In genomic region chr2:32362817-32363340, GRCm38 (mm10) we compare ENCODE assay signal across 8 mouse cellular contexts. TPM values are rescaled to one million over a fixed set of nuclear protein-coding genes. Genes with fewer than 3 reads are reported as not detected.
DNase-seq lines count a peak whose midpoint lies in the region; ATAC-seq and TF ChIP-seq lines count a peak whose summit lies in the region.

No protein-coding gene starts in this region.

- TF ChIP-seq CTCF in heart, postnatal 0 days (IDR thresholded peaks at IDR 0.05; ENCODE audit: low read depth) = peak; percentile 77
- peak; percentile 89 for TF ChIP-seq CTCF in testis, adult 2 months (IDR thresholded peaks at IDR 0.05; ENCODE audit: control insufficient read depth, insufficient read depth, insufficient replicate concordance, low read depth, low read length)

- H3K4me1 ChIP-seq in forebrain, embryonic 11.5 days (replicated peaks; ENCODE audit: control insufficient read depth, insufficient read depth, low read length) = peaks cover 5% of the 10 kb centered on the region
- H3K4me1 ChIP-seq in heart, postnatal 0 days (ENCODE audit: control insufficient read depth, insufficient read depth) = peaks cover 5% of the 10 kb centered on the region
- H3K4me1 ChIP-seq in neural tube, embryonic 14.5 days (ENCODE audit: control insufficient read depth, insufficient read depth, low read length) = peaks cover 15% of the 10 kb centered on the region
- peaks cover 22% of the 10 kb centered on the region for H3K4me1 ChIP-seq in testis, adult 2 months (ENCODE audit: control insufficient read depth, insufficient read depth, low read length)

- 0 out of 2 replicates have a peak, but pooled peaks have one; percentile 47 for TF ChIP-seq EP300 in heart, postnatal 0 days (IDR thresholded peaks at IDR 0.05; ENCODE audit: low read depth)

- ATAC-seq in forebrain, embryonic 11.5 days (replicated peaks; ENCODE audit: low FRiP score) = peak; percentile 87
- peak; percentile 85 for ATAC-seq in heart, postnatal 0 days (ENCODE audit: insufficient read depth, low read depth)
- peak; percentile 87 for ATAC-seq in neural tube, embryonic 14.5 days (ENCODE audit: low read depth)

- H3K9me3 ChIP-seq in forebrain, embryonic 11.5 days (ENCODE audit: control insufficient read depth, low read length) = no peaks in the 10 kb centered on the region
- H3K9me3 ChIP-seq in heart, postnatal 0 days (replicated peaks; ENCODE audit: control insufficient read depth, low read length) = no peaks in the 10 kb centered on the region
- H3K9me3 ChIP-seq in neural tube, embryonic 14.5 days (ENCODE audit: control insufficient read depth, low read length) = no peaks in the 10 kb centered on the region

- H3K36me3 ChIP-seq in forebrain, embryonic 11.5 days (ENCODE audit: control insufficient read depth, insufficient read depth, low read length) = no peaks in the 10 kb centered on the region; the same call in 1 of the 2 replicates
- peaks cover 31% of the 10 kb centered on the region for H3K36me3 ChIP-seq in heart, postnatal 0 days (replicated peaks; ENCODE audit: control insufficient read depth, insufficient read depth, low read length)
- H3K36me3 ChIP-seq in neural tube, embryonic 14.5 days (ENCODE audit: control insufficient read depth, insufficient read depth, low read length) = peaks cover 8% of the 10 kb centered on the region; the same call in 1 of the 2 replicates
- peaks cover 3% of the 10 kb centered on the region; the same call in 1 of the 2 replicates for H3K36me3 ChIP-seq in testis, adult 2 months (ENCODE audit: control insufficient read depth, insufficient read depth, low read length)

- H3K27ac ChIP-seq in forebrain, embryonic 11.5 days (ENCODE audit: low read depth, low read length) = peak overlapping the region; percentile 75
- peak overlapping the region; percentile 84 for H3K27ac ChIP-seq in heart, postnatal 0 days (ENCODE audit: low read depth)
- peak overlapping the region; percentile 78 for H3K27ac ChIP-seq in neural tube, embryonic 14.5 days (ENCODE audit: low read depth, low read length)
- peak overlapping the region; percentile 63 for H3K27ac ChIP-seq in testis, adult 2 months (ENCODE audit: control insufficient read depth, insufficient read depth, low read depth, low read length)

- peak overlapping the region; percentile 93 for H3K9ac ChIP-seq in forebrain, embryonic 11.5 days (ENCODE audit: low read length)
- H3K9ac ChIP-seq in heart, postnatal 0 days (replicated peaks; ENCODE audit: low read depth, low read length) = peak overlapping the region; percentile 72
- peak overlapping the region; percentile 88 for H3K9ac ChIP-seq in neural tube, embryonic 14.5 days (replicated peaks; ENCODE audit: low read depth, low read length)

- DNase-seq in CD8-positive naive resting alpha-beta T cell, adult 2 months (ENCODE audit: low read depth in 2 of 2, low spot score in 2 of 2) = peak; percentile 79 to 80
- peak; percentile 76 for DNase-seq in c-Kit-positive CD71-negative TER-119-negative erythroid progenitor cells, embryonic 14.5 days (ENCODE audit: low read depth)
- DNase-seq in forebrain, embryonic 11.5 days (ENCODE audit: low spot score) = peak; percentile 95
- DNase-seq in heart, postnatal 0 days (ENCODE audit: low spot score) = peak; percentile 84
- DNase-seq in kidney, postnatal 4 days = peak; percentile 93 to 95
- peak; percentile 94 to 96 for DNase-seq in lung, adult 18-20 months

- H3K27me3 ChIP-seq in forebrain, embryonic 11.5 days (ENCODE audit: control insufficient read depth, insufficient read depth, low read length) = peaks cover 5% of the 10 kb centered on the region
- H3K27me3 ChIP-seq in heart, postnatal 0 days (ENCODE audit: control insufficient read depth, insufficient read depth, low read length) = no peaks in the 10 kb centered on the region
- no peaks in the 10 kb centered on the region for H3K27me3 ChIP-seq in neural tube, embryonic 14.5 days (ENCODE audit: control insufficient read depth, insufficient read depth, low read length)
- no peaks in the 10 kb centered on the region for H3K27me3 ChIP-seq in testis, adult 2 months (ENCODE audit: control insufficient read depth, insufficient read depth, low read length)

- H3K4me2 ChIP-seq in forebrain, embryonic 11.5 days (ENCODE audit: low read depth, low read length, severe bottlenecking) = peak overlapping the region; percentile 82
- H3K4me2 ChIP-seq in heart, postnatal 0 days (ENCODE audit: low read depth, low read length) = peak overlapping the region; percentile 69
- H3K4me2 ChIP-seq in neural tube, embryonic 14.5 days (ENCODE audit: low read depth, low read length) = peak overlapping the region; percentile 88

- 1% methylated on average over 53 of the region's 53 CpGs for WGBS in forebrain, embryonic 11.5 days
- under 1% methylated on average over 52 of the region's 53 CpGs for WGBS in heart, postnatal 0 days
- WGBS in neural tube, embryonic 14.5 days = under 1% methylated on average over 53 of the region's 53 CpGs

- peak; percentile 44 for TF ChIP-seq POLR2A in testis, adult 2 months (IDR thresholded peaks at IDR 0.05; ENCODE audit: control insufficient read depth, low read depth, low read length)

- H3K4me3 ChIP-seq in forebrain, embryonic 11.5 days (ENCODE audit: low read depth, low read length) = peak overlapping the region; percentile 81
- peak overlapping the region; percentile 61 for H3K4me3 ChIP-seq in heart, postnatal 0 days (ENCODE audit: low read depth, low read length)
- peak overlapping the region; percentile 79 for H3K4me3 ChIP-seq in neural tube, embryonic 14.5 days (ENCODE audit: low read depth, low read length)
- H3K4me3 ChIP-seq in testis, adult 2 months (ENCODE audit: control insufficient read depth, low read depth, low read length) = peak overlapping the region; percentile 98

RNA-seq across cellular contexts. Expression of gene Dnm1, which starts 9.7 kb away (rescaled TPM):
- 12.4 and 12.8 TPM in 2 replicates for polyA plus RNA-seq in forebrain, embryonic 11.5 days (2014; fragmentation: Nextera tagmentation; extraction: Ambion mirVana)
- total RNA-seq in heart, postnatal 0 days (2014; rRNA removed; ENCODE audit: low replicate concordance) = 3.4 and 10.3 TPM in 2 replicates
- 1.5 and 1.6 TPM in 2 replicates for polyA plus RNA-seq in heart, postnatal 0 days (2015; fragmentation: Nextera tagmentation; extraction: Ambion mirVana)
- polyA plus RNA-seq in neural tube, embryonic 14.5 days (2014; fragmentation: Nextera tagmentation; extraction: Ambion mirVana) = 102 and 146 TPM in 2 replicates
- polyA plus RNA-seq in testis, adult 2 months (2012; rRNA removed) = 36.3 and 39.4 TPM in 2 replicates

RNA-seq across cellular contexts. Expression of gene Ciz1, which starts 10.8 kb away (rescaled TPM):
- 62.6 and 69.0 TPM in 2 replicates for polyA plus RNA-seq in forebrain, embryonic 11.5 days (2014; fragmentation: Nextera tagmentation; extraction: Ambion mirVana)
- total RNA-seq in heart, postnatal 0 days (2014; rRNA removed; ENCODE audit: low replicate concordance) = 61.9 and 79.9 TPM in 2 replicates
- 17.6 and 18.5 TPM in 2 replicates for polyA plus RNA-seq in heart, postnatal 0 days (2015; fragmentation: Nextera tagmentation; extraction: Ambion mirVana)
- 47.7 and 48.3 TPM in 2 replicates for polyA plus RNA-seq in neural tube, embryonic 14.5 days (2014; fragmentation: Nextera tagmentation; extraction: Ambion mirVana)
- 255 and 278 TPM in 2 replicates for polyA plus RNA-seq in testis, adult 2 months (2012; rRNA removed)

RNA-seq across cellular contexts. Expression of gene 1110008P14Rik, which starts 18.9 kb away (rescaled TPM):
- 37.7 and 45.4 TPM in 2 replicates for polyA plus RNA-seq in forebrain, embryonic 11.5 days (2014; fragmentation: Nextera tagmentation; extraction: Ambion mirVana)
- 159 and 195 TPM in 2 replicates for total RNA-seq in heart, postnatal 0 days (2014; rRNA removed; ENCODE audit: low replicate concordance)
- 77.0 and 84.9 TPM in 2 replicates for polyA plus RNA-seq in heart, postnatal 0 days (2015; fragmentation: Nextera tagmentation; extraction: Ambion mirVana)
- polyA plus RNA-seq in neural tube, embryonic 14.5 days (2014; fragmentation: Nextera tagmentation; extraction: Ambion mirVana) = 157 and 198 TPM in 2 replicates
- 92.9 and 102 TPM in 2 replicates for polyA plus RNA-seq in testis, adult 2 months (2012; rRNA removed)

RNA-seq across cellular contexts. Expression of gene Lcn2, which starts 25.2 kb away (rescaled TPM):
- polyA plus RNA-seq in forebrain, embryonic 11.5 days (2014; fragmentation: Nextera tagmentation; extraction: Ambion mirVana) = 0.28 TPM in 1 of 2 replicates, not detected in the other
- total RNA-seq in heart, postnatal 0 days (2014; rRNA removed; ENCODE audit: low replicate concordance) = 1.1 and 6.0 TPM in 2 replicates
- polyA plus RNA-seq in heart, postnatal 0 days (2015; fragmentation: Nextera tagmentation; extraction: Ambion mirVana) = 1.8 and 2.0 TPM in 2 replicates
- 0.35 and 0.40 TPM in 2 replicates for polyA plus RNA-seq in neural tube, embryonic 14.5 days (2014; fragmentation: Nextera tagmentation; extraction: Ambion mirVana)
- polyA plus RNA-seq in testis, adult 2 months (2012; rRNA removed) = 197 and 328 TPM in 2 replicates

RNA-seq across cellular contexts. Expression of gene Ptges2, which starts 32.8 kb away (rescaled TPM):
- polyA plus RNA-seq in forebrain, embryonic 11.5 days (2014; fragmentation: Nextera tagmentation; extraction: Ambion mirVana) = 28.0 and 29.4 TPM in 2 replicates
- 33.9 and 46.7 TPM in 2 replicates for total RNA-seq in heart, postnatal 0 days (2014; rRNA removed; ENCODE audit: low replicate concordance)
- 62.6 and 65.4 TPM in 2 replicates for polyA plus RNA-seq in heart, postnatal 0 days (2015; fragmentation: Nextera tagmentation; extraction: Ambion mirVana)
- polyA plus RNA-seq in neural tube, embryonic 14.5 days (2014; fragmentation: Nextera tagmentation; extraction: Ambion mirVana) = 58.1 and 65.9 TPM in 2 replicates
- polyA plus RNA-seq in testis, adult 2 months (2012; rRNA removed) = 7.5 and 7.6 TPM in 2 replicates

Comparison
In these comparisons a context has a peak if more than half of its experiments do, and no peak if none do; other contexts are left out.
1. Peak in every context shown above with its lines: DNase-seq, ATAC-seq, H3K4me3 ChIP-seq and H3K27ac ChIP-seq.